Mouse (Mus musculus): ENCODE measurements around the gene Ctdspl.
A peak's percentile ranks its signal among the peaks of the same experiment; 100 is the strongest.

Ctdspl gene

DNA sequence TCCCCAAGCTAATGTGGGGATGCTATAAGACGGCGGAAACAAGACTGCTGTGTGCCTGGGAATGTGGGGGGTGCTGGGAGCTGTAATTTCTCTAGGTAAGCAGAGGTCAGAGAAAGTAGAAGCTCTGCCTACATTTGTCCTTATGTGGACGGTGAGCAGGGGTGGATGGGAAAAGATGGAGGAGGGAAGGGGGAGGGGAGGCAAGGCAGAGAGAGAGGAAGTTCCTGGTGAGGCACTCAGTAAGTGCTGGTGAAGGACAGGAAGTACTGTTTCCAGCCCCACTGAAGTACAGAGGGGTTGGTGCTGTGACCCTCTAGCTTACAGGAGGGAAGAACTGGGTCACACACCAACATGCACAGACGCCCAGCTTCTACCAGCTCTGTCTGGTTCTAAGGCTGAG is 138.0 kb downstream of the Ctdspl start:
- no peak for DNase-seq (ENCODE audit: low read depth)

DNA sequence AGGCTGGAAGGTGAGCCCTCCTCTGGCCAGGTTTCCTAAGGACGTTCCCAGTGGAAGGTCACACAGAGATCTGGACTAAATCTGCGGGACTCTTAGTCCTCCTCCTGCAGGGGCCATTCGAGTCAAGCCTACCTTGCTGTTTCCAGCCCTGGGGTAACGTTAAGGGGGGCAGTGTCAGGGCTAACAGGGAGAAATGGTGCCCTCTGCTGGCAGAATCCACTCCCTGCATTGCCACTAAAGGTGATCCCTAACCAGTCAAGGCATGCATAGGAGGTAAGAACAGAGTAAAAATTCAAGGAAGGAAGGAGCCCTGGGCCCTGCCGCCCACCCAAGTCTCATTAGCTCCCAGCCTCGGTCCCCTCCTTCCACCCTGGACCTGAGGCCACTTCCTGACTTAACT is 141.3 kb downstream of the Ctdspl start:
- peak; percentile 84 for DNase-seq (ENCODE audit: low read depth)

DNA sequence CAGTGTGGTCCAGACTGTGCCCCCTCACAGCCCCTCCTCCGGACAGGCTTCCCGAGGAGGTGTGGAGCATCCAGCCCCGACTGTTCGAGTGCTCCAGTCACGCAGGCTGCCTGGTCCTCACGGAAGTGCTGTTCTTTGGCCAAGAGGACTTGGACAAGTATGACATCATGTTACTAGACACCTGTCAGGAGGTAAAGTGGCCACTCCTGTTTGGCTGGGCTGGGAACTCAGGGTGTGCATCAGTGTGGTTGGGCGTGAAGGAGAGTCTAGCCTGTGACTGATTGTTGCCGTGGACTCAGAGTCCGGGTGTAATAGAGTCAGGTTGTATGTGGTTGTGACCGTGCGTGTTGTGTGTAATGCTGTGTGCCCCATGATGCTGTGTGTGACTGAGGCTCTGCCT is 142.0 kb downstream of the Ctdspl start:
- no peak for DNase-seq (ENCODE audit: low read depth)

DNA sequence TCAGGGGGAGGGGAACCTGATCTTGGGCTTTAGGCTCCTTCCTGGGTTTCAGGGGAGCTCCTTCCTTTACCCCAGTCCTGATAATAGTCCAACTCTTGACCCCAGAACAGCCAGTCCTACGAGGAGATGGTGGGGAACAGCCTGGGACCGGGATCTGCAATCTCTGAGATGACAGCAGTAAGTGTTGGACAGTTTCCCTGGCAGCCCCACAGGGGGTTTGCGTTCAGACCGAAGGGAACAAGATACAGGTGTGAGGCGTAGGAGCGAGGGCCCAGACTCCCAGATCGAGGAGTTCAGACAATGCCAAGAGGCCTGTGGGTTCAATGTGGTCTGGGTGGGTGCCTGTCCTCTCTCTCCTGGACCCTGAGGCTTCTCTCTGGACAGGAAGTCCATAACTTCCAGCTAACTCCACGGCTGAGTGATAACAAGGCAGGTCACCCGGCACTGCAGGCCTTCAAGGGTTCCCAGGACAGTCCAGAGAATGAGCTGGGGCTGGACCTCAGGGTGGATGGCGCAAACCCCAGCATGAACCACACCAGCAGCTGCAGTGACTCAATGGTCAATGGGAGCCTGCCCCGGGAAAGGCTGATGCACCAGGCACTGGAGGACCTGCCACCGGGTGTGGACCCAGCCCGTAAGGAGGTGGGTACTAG is 144.0 kb downstream of the Ctdspl start:
- DNase-seq (ENCODE audit: low read depth), result no peak

DNA sequence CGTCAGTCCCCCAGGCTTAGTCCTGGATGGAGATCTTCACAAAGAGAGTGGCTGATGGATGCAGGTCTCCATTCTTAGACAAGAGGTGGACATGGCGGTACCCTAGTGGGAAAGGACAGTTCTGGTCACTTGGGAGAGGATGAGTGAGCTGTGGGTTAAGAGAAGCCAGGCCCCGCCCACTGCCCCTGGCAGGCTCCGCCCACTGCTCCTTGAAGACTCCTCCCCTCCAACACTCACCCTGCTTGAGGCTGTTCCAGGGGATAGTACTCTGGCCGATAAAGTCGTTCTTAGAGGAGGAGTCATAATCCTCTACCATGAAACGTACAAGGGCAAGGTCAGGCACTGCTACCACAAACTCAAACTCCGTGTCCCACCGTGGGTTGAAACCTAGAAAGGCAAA is 145.5 kb downstream of the Ctdspl start:
- no peak for DNase-seq (ENCODE audit: low read depth)

DNA sequence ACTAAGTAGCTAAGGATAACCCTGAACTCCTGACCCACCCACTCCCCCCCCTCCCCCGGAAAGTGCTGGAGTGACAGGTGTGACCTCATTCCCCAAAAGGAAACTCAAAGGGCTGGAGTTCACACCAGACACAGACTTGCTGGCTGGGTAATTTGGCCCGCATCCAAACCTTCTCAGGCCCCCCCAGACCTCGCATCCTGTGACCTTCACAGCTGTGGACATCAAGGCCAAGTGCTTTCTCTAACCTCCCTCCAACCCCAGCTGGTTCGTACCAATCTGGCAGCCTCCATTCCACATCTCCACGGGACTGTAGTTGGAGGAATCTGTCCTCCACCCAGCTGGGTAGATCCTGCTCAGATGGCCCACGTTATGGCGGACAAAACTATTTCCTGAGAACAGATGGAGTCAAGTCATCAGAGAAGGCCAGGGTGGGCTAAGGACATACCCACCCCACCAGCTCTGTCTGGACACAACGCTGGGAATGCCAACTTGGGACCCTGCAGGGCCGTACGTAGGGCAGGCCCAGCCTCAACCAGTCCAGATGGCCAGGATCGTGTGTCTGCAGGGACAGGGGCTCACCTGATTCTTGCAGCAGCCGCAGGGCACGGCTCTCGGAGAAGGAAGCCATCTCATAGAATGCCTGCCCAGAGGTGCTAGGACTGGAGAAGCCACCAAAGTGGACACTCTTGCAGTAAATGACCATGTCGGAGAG is 147.1 kb downstream of the Ctdspl start:
- no peak for DNase-seq (ENCODE audit: low read depth)

DNA sequence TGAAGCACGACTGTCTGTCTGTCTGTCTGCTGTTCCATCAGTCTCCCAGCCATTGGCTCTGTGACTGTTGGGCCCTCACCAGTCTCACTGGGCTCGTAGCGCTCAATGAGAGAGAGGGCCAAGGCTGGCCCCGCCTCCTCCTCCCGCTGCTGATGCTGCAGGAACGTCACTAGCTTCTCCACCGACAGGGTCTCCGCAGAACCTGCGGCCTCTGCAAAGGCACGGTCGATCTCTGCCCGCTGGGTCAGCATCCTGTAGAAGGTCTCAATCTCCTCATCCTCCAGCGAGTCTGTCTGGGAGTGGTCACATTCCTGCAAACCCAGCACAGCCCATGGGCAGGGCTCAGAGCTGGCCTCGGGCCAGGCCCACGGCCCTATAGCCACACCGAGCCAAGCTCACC is 149.4 kb downstream of the Ctdspl start:
- no peak for DNase-seq (ENCODE audit: low read depth)

DNA sequence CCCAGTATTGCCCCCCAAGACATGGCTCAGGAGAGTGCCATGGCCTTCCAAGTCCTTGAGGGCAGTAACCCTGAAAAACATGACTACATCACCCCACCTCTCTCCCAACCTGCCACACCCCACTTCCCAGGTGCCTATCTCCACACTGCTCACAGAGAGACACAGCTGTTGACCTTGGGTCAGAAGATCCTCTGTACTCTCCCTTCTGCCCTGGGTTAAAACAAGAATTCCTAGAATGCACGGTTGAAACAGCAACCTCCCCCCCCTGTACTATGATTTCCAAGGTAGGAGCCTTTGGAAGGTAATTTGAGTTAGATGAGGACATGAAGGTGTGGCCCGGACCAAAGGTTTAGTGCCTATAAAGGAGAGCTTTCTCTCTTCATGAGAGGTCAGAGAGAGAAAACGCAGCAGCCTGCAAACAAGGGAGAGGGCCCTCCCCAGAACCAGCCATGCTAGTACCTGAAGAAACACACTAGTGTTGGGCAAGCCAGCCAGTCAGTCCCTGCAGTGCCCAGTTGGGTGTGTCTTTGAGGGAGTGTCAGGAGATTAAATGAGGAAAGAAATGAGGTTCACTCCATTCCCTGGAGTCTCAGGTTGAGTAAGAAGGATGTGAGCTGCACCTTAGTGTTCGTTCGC is 153.9 kb downstream of the Ctdspl start:
- no peak for DNase-seq (ENCODE audit: low read depth)

DNA sequence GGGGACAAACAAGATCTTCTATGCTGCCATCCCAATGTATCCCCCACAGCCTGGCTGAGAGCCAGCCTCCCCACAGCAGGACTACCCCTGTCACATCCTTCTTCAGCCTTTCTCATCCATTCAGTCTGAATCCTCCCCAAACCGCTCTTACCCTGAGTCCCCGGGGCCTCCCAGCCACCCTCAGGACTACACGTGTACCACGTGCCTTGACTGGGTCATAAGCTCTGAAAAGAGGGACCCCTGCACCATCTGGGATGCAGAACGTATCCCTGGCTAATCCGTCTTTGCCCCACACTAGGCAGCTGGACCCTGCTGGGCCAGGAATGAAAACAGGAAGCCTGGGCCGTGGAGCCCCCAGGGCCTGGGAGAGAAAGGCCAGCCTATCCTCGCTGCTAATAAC is 155.8 kb downstream of the Ctdspl start:
- no peak for DNase-seq (ENCODE audit: low read depth)

DNA sequence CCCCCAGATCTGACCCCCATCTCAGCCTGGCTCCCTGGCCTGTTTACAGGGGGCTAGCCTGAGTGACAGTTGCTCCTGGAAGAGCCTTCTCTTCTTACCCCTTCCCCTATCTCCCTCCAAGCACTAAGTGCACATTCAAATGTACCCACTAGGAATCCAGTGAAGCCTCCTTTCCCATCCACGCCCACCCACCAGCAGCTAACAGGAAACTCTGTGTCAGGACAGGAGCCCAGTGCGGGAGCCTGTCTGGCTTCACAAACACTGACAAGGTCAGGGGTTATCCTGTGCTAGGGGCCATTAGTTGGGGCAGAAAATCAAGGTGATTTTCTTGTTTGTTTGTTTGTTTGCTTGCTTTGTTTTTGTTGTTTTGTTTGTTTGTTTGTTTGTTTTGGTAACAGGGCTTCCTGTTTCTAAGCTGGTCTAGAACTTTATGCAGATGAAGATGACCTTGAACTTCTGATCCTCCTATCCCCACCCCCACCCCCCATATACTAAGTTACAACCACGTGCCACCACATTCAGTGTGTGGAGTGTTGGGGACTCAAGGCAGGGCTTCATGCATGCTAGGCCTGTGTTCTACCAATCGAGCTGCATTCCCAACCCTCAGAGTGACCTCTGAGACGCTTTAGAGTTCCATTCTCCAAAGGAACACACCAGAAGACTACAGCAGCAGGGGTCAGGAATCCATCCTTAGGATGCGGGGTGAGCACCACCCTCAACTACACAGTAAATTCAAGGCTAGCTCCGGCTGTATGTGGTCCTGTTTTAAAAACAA is 156.6 kb downstream of the Ctdspl start:
- no peak for DNase-seq (ENCODE audit: low read depth)

DNA sequence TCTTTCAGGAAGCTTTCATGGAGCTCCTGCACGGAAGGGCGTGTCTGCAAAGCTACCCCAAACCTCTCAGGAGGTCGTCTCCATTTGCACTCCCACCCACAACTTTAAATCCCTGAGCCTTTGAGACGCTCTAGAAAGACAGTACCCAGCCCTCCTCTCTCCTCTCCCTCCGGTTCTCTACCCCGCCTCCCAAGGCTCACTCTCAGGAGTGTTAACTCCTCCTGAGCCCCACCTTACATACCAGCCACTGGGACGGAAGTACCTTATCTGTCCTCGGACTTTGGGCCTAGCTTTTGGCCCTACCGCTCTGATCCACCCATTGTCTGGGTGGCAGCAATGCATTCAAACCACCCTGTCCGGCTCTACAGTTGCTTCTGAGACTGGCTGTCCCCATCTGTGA is 157.7 kb downstream of the Ctdspl start:
- DNase-seq (ENCODE audit: low read depth), result no peak

DNA sequence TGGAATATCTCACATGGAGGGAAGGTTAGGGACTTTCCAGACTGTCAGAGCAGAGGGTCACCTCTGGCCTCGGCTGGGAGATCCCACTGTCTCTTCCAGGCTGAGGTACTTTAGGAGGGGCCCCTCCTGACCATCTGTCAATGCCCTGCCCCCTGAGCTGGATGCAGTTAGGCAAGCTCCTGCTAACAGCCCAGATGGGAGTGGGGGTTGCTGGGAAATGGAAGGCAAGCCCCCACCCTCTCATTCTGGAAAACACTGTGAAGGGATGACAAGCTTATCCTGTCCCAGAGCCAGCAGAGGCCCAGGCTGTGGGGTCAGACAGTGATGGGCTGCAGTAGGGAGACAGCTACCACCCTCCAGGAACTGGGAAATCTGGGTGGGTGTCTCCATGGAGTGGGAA is 160.2 kb downstream of the Ctdspl start:
- no peak for DNase-seq (ENCODE audit: low read depth)

DNA sequence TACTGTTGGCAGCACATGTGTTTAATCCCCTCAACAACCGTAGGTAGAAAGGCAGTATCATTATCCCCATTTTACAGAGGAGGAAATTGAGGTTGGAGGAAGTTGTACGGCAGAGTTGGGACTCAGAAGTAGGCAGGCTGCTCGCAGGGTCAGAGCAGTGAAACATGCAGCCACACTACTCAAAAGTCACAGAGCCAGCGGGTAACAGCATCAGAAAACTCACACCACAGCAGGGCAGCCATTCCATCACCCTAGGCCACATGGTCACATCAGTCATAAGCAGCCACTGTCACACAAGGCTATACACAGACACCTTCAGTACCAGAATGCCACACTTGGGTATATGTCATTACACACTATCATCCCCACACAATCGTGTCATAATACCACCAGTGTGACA is 161.1 kb downstream of the Ctdspl start:
- no peak for DNase-seq (ENCODE audit: low read depth)

DNA sequence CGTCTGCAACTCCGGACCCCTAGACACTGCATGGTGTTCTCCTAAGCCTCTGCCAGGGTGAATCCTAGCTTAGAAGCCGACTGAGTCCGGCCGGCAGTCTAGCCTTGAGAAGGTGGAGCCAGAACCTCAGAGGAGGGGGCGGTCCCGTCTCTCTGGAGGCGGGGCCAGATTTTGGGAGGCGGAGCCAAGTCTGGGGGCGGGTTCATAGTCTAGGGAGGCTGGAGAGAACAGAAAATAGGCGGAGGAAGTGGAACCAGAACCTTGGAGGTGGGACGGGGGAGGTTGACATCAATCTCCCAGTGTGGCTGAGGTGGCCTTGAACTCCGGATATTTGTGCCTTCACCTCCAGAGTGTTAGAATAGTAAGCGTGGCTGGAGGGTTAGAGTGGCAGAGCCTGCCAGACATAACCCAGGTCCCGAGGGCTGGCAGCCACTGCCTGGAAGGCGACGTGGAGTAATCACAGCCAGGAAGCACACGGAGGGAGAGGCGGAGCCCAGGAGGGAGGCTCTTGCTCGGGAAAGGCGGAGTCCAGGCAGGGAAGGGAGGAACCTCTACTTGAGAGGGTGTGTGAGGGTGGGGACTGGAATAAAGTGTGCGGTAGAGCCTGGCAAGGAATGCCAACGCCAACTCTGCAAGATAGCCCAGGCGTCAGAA is 162.0 kb downstream of the Ctdspl start:
- peak; percentile 63 for DNase-seq (ENCODE audit: low read depth)

DNA sequence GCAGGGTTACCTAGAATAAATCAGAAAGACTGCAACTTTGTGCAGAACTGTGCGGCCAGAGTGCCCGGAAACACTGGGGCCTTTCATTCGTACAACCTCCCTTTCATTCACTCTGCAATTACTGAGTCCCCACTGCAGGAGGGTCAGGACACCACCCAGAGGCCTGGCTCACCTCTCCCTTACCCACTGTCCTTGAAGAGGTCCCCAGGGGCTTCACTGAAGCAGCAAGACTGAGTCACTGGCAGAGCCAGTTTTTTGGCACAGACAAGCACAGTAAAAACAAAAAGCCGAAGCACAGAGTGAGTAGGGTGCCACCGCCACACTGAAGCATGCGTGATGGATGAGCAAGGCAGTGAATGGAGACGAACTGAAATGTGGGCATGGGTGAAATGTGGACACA is 163.2 kb downstream of the Ctdspl start:
- peak; percentile 62 for DNase-seq (ENCODE audit: low read depth)

DNA sequence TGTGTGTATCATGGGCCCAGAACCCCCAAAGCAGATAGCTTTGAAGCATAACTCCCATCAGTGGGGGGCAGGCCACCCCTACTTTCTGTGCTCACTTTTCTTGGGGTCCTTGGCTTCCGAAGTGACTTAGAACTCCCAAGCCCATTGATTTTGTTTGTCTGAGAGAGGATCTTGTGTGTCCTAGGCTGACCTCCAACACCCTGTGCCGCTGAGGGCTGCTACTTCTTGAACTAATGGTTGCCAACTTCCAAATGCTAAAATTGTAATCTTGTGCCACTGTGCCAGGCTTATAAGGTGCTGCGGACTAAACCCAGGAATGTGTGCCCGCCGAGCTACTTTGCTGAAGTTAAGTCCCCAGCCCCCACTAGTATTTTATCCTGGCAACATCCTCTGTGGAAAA is 164.2 kb downstream of the Ctdspl start:
- no peak for DNase-seq (ENCODE audit: low read depth)

DNA sequence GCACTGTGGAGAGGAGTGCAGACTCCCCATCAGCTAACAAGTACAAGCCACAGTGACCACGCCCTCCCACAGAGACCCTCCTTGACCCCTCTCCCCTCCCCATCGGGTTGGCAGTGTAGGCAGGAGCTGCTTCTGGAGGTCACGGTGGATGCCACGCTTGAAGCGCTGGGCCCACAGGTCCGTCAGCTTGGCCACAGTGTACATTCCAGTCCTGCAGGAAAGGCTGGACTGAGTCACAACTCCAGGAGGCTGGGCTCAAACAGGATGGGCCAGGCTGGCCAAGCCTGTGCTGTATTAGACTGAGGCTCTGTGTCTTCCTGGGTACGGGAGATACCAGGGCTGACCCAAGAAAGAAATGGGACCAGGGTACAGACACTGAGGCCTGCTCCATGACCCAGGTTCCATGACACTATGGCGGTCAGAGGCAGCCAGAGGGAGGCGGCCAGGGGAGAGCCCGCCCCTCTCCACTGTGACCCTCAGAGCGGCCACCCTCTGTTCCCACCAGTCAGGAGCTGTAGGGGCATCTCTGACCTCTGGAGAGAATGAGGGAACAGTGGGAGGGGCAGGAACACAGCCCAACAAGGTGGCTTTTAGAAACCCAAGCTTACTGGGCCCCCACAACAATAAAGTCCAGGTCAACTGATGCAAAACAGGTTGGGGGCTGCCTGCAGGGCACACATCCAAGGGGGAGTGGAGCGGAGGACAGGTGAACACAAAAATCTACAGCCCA is 165.5 kb downstream of the Ctdspl start:
- peak; percentile 69 for DNase-seq (ENCODE audit: low read depth)

DNA sequence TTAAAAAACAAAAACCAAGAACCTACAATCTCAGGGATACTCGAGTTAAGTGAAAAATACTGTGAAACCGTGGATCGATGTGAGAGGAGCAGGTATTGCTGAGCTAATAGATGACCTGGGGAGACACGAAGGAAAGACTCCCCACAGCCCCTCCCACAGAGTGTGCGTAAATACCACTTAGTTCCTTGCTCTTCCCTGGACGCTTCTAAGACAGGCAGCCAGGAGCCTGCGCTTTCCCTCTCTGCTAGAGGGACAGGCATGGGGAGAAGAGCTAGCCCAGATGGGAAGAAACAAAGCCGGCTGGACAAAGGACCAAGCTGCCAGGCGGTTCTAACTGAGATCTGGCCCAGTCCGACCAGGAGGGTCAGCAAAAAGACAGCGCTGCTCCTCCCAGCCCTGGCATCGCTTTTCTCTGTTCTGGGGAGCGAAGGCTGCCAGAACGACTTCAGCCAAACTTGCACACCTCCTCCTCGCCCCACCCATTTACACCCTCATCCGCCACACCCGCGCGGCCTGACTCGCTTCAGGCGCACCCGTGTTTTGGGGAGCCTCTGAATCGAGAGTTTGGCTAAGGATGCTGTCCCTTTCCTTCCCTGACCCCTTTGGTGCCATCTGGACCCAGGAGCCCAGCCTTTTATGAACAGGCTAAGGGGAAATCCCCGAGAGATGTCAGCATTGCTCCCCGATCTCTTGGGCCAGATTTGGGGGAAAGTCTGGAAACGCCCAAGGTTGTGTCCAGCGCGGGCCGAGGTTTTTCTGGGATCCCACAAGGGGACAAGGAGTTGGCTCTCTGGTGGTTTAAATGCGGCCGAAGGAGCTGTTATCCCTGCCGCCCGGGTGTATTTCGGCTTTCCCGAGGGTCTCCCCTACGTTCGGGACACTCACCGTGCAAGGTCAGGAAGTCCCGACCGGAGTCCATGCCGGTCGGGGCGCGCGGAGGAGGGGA is 166.5 kb downstream of the Ctdspl start:
- DNase-seq (ENCODE audit: low read depth), result peak; percentile 50

Measured in NIH3T3 (cell line).